Mouse (Mus musculus) spleen, postnatal 36 days (tissue): ENCODE results near the gene Atl1.
A peak's percentile ranks its signal among the peaks of the same experiment; 100 is the strongest.

Source experiments
- DNase-seq, 2 experiments: peaks; one replicate each; pipeline ENCODE4 v3.0.0; 2022; ENCODE audit warnings: low spot score in 2 of 2, mixed read lengths in 1 of 2

The Atl1 gene

GRCm38 (mm10) chr12:69884053-69884452, 8.4 kb upstream of the Atl1 start:
- no peak for DNase-seq

GRCm38 (mm10) chr12:69885170-69885923, 7.1 kb upstream of the Atl1 start:
- DNase-seq: no peak

- DNase-seq: no peak
Measured at GRCm38 (mm10) chr12:69887776-69888175, 4.6 kb upstream of the Atl1 start.

GRCm38 (mm10) chr12:69888345-69888744, 4.1 kb upstream of the Atl1 start:
- DNase-seq: no peak

- no peak for DNase-seq
Measured at GRCm38 (mm10) chr12:69890051-69890450, 2.4 kb upstream of the Atl1 start.

- no peak for DNase-seq
Measured at GRCm38 (mm10) chr12:69890476-69890875, 1.9 kb upstream of the Atl1 start.

GRCm38 (mm10) chr12:69891721-69892120, 693 bp upstream of the Atl1 start:
- no peak for DNase-seq

- no peak for DNase-seq
Measured at GRCm38 (mm10) chr12:69893927-69894326, 1.5 kb downstream of the Atl1 start.

- DNase-seq: no peak
Measured at GRCm38 (mm10) chr12:69895046-69895445, 2.6 kb downstream of the Atl1 start.

GRCm38 (mm10) chr12:69898119-69898518, 5.7 kb downstream of the Atl1 start:
- no peak for DNase-seq

GRCm38 (mm10) chr12:69904991-69905390, 12.6 kb downstream of the Atl1 start:
- DNase-seq: no peak

GRCm38 (mm10) chr12:69907667-69908510, 15.5 kb downstream of the Atl1 start:
- no peak for DNase-seq

GRCm38 (mm10) chr12:69908511-69908900, 16.1 kb downstream of the Atl1 start:
- DNase-seq: no peak

- DNase-seq: no peak
Measured at GRCm38 (mm10) chr12:69911906-69912305, 19.5 kb downstream of the Atl1 start.

GRCm38 (mm10) chr12:69912737-69913136, 20.3 kb downstream of the Atl1 start:
- no peak for DNase-seq

- DNase-seq: no peak
Measured at GRCm38 (mm10) chr12:69917870-69918269, 25.5 kb downstream of the Atl1 start.

GRCm38 (mm10) chr12:69922099-69922498, 29.7 kb downstream of the Atl1 start:
- no peak for DNase-seq

GRCm38 (mm10) chr12:69923128-69923527, 30.7 kb downstream of the Atl1 start:
- no peak for DNase-seq

- no peak for DNase-seq
Measured at GRCm38 (mm10) chr12:69923603-69924002, 31.2 kb downstream of the Atl1 start.

- DNase-seq: peak; percentile 8 to 13
Measured at GRCm38 (mm10) chr12:69924012-69924411, 31.6 kb downstream of the Atl1 start.

GRCm38 (mm10) chr12:69926716-69927115, 34.3 kb downstream of the Atl1 start:
- no peak for DNase-seq

- no peak for DNase-seq
Measured at GRCm38 (mm10) chr12:69937731-69938130, 45.3 kb downstream of the Atl1 start.

GRCm38 (mm10) chr12:69939291-69939690, 46.9 kb downstream of the Atl1 start:
- no peak for DNase-seq
